Mouse (Mus musculus) forebrain, postnatal 0 days (tissue): ENCODE results near the gene Tmsb15b1. TPM values are rescaled to one million over a fixed set of nuclear protein-coding genes. Genes with fewer than 3 reads are reported as not detected.
A peak's percentile ranks its signal among the peaks of the same experiment; 100 is the strongest.

Source experiments
- ATAC-seq: fragments of 200-750 bp; cut with Nextera tagmentation; 2 replicates; pipeline ENCODE4 v1.8.0; 2017; ENCODE audit warnings: mild to moderate bottlenecking, moderate library complexity
- DNase-seq: peaks from one replicate; pipeline ENCODE4 v3.0.0-alpha.2; 2015
- H3K27ac ChIP-seq: fragments of 300-500 bp; sonication (generic); 2 replicates; pipeline ENCODE4 v1.5.1; 2014; ENCODE audit warnings: low read depth, mild to moderate bottlenecking, antibody characterized with exemption, low read length, moderate library complexity, mixed read lengths
- H3K27me3 ChIP-seq: fragments of 300-500 bp; sonication (generic); 2 replicates; pipeline ENCODE4 v1.6.1; 2014; ENCODE audit warnings: mild to moderate bottlenecking, low read length, mixed read lengths; ENCODE audit not compliant: insufficient read depth
- H3K36me3 ChIP-seq: fragments of 300-500 bp; sonication (generic); 2 replicates; pipeline ENCODE4 v1.6.1; 2014; ENCODE audit warnings: mild to moderate bottlenecking, moderate library complexity; ENCODE audit not compliant: insufficient read depth
- H3K4me1 ChIP-seq: fragments of 300-500 bp; sonication (generic); 2 replicates; pipeline ENCODE4 v1.6.1; 2014; ENCODE audit warnings: antibody characterized with exemption; ENCODE audit not compliant: insufficient read depth
- H3K4me2 ChIP-seq: fragments of 300-500 bp; sonication (generic); 2 replicates; pipeline ENCODE4 v1.6.1; 2014; ENCODE audit warnings: low read depth, mild to moderate bottlenecking, moderate library complexity
- H3K4me3 ChIP-seq: fragments of 300-500 bp; sonication (generic); 2 replicates; pipeline ENCODE4 v1.5.1; 2014; ENCODE audit warnings: low read depth, low read length, mixed read lengths
- H3K9ac ChIP-seq: fragments of 300-500 bp; sonication (generic); 2 replicates; pipeline ENCODE4 v1.6.1; 2014; ENCODE audit warnings: mild to moderate bottlenecking
- H3K9me3 ChIP-seq: fragments of 300-500 bp; sonication (generic); 2 replicates; pipeline ENCODE4 v1.6.1; 2016; ENCODE audit warnings: low read length
- CTCF ChIP-seq: sonication (generic); IDR thresholded peaks from 2 replicates; pipeline ENCODE4 v1.5.1; 2016; ENCODE audit warnings: antibody characterized with exemption, control low read depth, low read depth
- WGBS: fragments of 180-500 bp; shearing (Covaris S2); extraction: QIAGEN DNeasy Blood & Tissue Kit; methylation state at CpG from one replicate; pipeline ENCODE4 v1.1.7; 2014; 5-methylcytosine and 5-hydroxymethylcytosine counted together
- polyA plus RNA-seq: library from polyadenylated mRNA; unstranded; fragments of >200 nt; fragmentation: Nextera tagmentation; extraction: Ambion mirVana; gene quantifications from 2 replicates; pipeline ENCODE4 v1.2.1, GENCODE M21; 2015
- total RNA-seq: library from RNA; depleted of rRNA; stranded (reverse); fragments of >200 nt; gene quantifications from 2 replicates; pipeline ENCODE4 v1.2.3, GENCODE M21; 2014; rRNA removed

Tmsb15b1 gene
- total RNA-seq (45.7 and 50.2 TPM in 2 replicates), polyA plus RNA-seq (66.3 and 83.7 TPM in 2 replicates)

- Histone ChIP-seq H3K4me1 (no peaks in the 10 kb centered on the region), H3K4me3 (peak within 1 kb of the TSS; percentile 43), H3K27ac (no peak within 1 kb of the TSS), H3K9me3 (no peaks in the 10 kb centered on the region), H3K4me2 (peak within 1 kb of the TSS; percentile 56), H3K27me3 (no peaks in the 10 kb centered on the region), H3K9ac (peak within 1 kb of the TSS; percentile 47), H3K36me3 (no peaks in the 10 kb centered on the region)
- DNase-seq (peak; percentile 83), ATAC-seq (peak; percentile 100)
- TF ChIP-seq CTCF, result no peak
- 39% methylated on average over 15 of the region's 15 CpGs for WGBS
These were observed at the start of gene Tmsb15b1, which contains the start of gene Tmsb15l for GRCm38 (mm10) chrX:136976424-136977084. Tmsb15b1 (minus strand) TSS chrX:136976874. Tmsb15l (minus strand) TSS chrX:136976869.

- DNase-seq (peak; percentile 73), ATAC-seq (peak; percentile 74)
- H3K4me2 ChIP-seq, result no peak overlapping the region
- peak; percentile 77 for TF ChIP-seq CTCF
- 50% methylated on average over 1 of the region's 1 CpGs for WGBS
- no peak overlapping the region for H3K4me3 ChIP-seq
- no peak overlapping the region for H3K27ac ChIP-seq
- H3K9ac ChIP-seq, result no peak overlapping the region
- H3K9me3 ChIP-seq, result no peaks in the 10 kb centered on the region
- no peaks in the 10 kb centered on the region for H3K36me3 ChIP-seq
- no peaks in the 10 kb centered on the region for H3K27me3 ChIP-seq
- H3K4me1 ChIP-seq, result no peaks in the 10 kb centered on the region
These were observed 42.6 kb upstream of the Tmsb15b1 start for GRCm38 (mm10) chrX:137019310-137019709.

- no peak for TF ChIP-seq CTCF
- WGBS, result 76% methylated on average over 1 of the region's 1 CpGs
- no peak for ATAC-seq
- no peak overlapping the region for H3K27ac ChIP-seq
- H3K9ac ChIP-seq, result no peak overlapping the region
- DNase-seq, result no peak
- no peaks in the 10 kb centered on the region for H3K27me3 ChIP-seq
- no peaks in the 10 kb centered on the region for H3K4me1 ChIP-seq
- H3K4me3 ChIP-seq, result no peak overlapping the region
- H3K4me2 ChIP-seq, result no peak overlapping the region
- H3K9me3 ChIP-seq, result no peaks in the 10 kb centered on the region
- no peaks in the 10 kb centered on the region for H3K36me3 ChIP-seq
These were observed 41.0 kb upstream of the Tmsb15b1 start for GRCm38 (mm10) chrX:137017668-137018067.

- Histone ChIP-seq H3K36me3 (no peaks in the 10 kb centered on the region), H3K27me3 (no peaks in the 10 kb centered on the region), H3K9me3 (no peaks in the 10 kb centered on the region), H3K4me2 (no peak overlapping the region), H3K4me3 (no peak overlapping the region), H3K27ac (no peak overlapping the region), H3K4me1 (no peaks in the 10 kb centered on the region), H3K9ac (no peak overlapping the region)
- peak; percentile 74 for TF ChIP-seq CTCF
- ATAC-seq (peak; percentile 83), DNase-seq (peak; percentile 84)
- 54% methylated on average over 6 of the region's 6 CpGs for WGBS
These were observed 38.5 kb upstream of the Tmsb15b1 start for GRCm38 (mm10) chrX:137015099-137015709.

- no peak overlapping the region for H3K4me3 ChIP-seq
- no peak for TF ChIP-seq CTCF
- no peak overlapping the region for H3K4me2 ChIP-seq
- WGBS, result 88% methylated on average over 2 of the region's 2 CpGs
- H3K4me1 ChIP-seq, result no peaks in the 10 kb centered on the region
- no peak overlapping the region for H3K27ac ChIP-seq
- no peak for DNase-seq
- H3K36me3 ChIP-seq, result no peaks in the 10 kb centered on the region; the same call in 1 of the 2 replicates
- no peaks in the 10 kb centered on the region for H3K9me3 ChIP-seq
- no peak overlapping the region for H3K9ac ChIP-seq
- ATAC-seq, result no peak
- no peaks in the 10 kb centered on the region for H3K27me3 ChIP-seq
These were observed 19.6 kb upstream of the Tmsb15b1 start for GRCm38 (mm10) chrX:136996256-136996655.

GRCm38 (mm10) chrX:136993641-136994040 is 17.0 kb upstream of the Tmsb15b1 start:
- peak overlapping the region; percentile 53 for H3K4me2 ChIP-seq
- 29% methylated on average over 14 of the region's 14 CpGs for WGBS
- peak overlapping the region; percentile 68 for H3K9ac ChIP-seq
- peak overlapping the region; percentile 94 for H3K27ac ChIP-seq
- H3K36me3 ChIP-seq, result no peaks in the 10 kb centered on the region
- ATAC-seq, result peak; percentile 23; the same call in 1 of the 2 replicates
- H3K9me3 ChIP-seq, result no peaks in the 10 kb centered on the region
- peak overlapping the region; percentile 53 for H3K4me3 ChIP-seq
- H3K27me3 ChIP-seq, result no peaks in the 10 kb centered on the region
- no peaks in the 10 kb centered on the region for H3K4me1 ChIP-seq
- DNase-seq, result peak; percentile 69
- no peak for TF ChIP-seq CTCF

- WGBS, result 22% methylated on average over 26 of the region's 26 CpGs
- no peaks in the 10 kb centered on the region for H3K9me3 ChIP-seq
- ATAC-seq, result peak; percentile 97
These were observed 16.4 kb upstream of the Tmsb15b1 start, which contains the start of gene Zcchc18 for GRCm38 (mm10) chrX:136992978-136993547. Zcchc18 (plus strand) TSS chrX:136993155.

More at GRCm38 (mm10) chrX:136992978-136993547, 16.4 kb upstream of the Tmsb15b1 start, which contains the start of gene Zcchc18:
- Histone ChIP-seq H3K36me3 (no peaks in the 10 kb centered on the region), H3K4me1 (no peaks in the 10 kb centered on the region), H3K4me2 (peak within 1 kb of the TSS; percentile 53), H3K9ac (peak within 1 kb of the TSS; percentile 68), H3K4me3 (peak within 1 kb of the TSS; percentile 53), H3K27me3 (no peaks in the 10 kb centered on the region), H3K27ac (peak within 1 kb of the TSS; percentile 94)
- peak; percentile 92 for DNase-seq
- TF ChIP-seq CTCF, result peak; percentile 6
